22 mouse cellular contexts compared by ENCODE assay signal in genomic region chr11:35963981-35964549, GRCm38 (mm10). TPM values are rescaled to one million over a fixed set of nuclear protein-coding genes. Genes with fewer than 3 reads are reported as not detected.
DNase-seq lines count a peak whose midpoint lies in the region; ATAC-seq and TF ChIP-seq lines count a peak whose summit lies in the region.
"Had no signal": no experiment of that assay in that cellular context is flagged by ENCODE, and none has a peak within 500 bp of the region (broad histone marks: within the 10 kb centered on the region; RNA-seq: fewer than 3 reads in every experiment).

No protein-coding gene starts in this region.

- DNase-seq in liver, postnatal 0 days, result no peak
- DNase-seq in midbrain, embryonic 10.5 days (ENCODE audit: low spot score), result no peak
- no peak for DNase-seq in midbrain, postnatal 0 days (ENCODE audit: low spot score)
- no peak for DNase-seq in stomach, postnatal 0 days (ENCODE audit: low spot score)
- DNase-seq: adrenal gland, adult 8-10 months; cerebellum, adult 18-20 months; cerebellum, postnatal 14 days; retina, postnatal 1 day; right cerebral cortex, postnatal 25 days had no signal

- no peak overlapping the region for H3K4me2 ChIP-seq in liver, embryonic 15.5 days
- no peak overlapping the region for H3K4me2 ChIP-seq in liver, postnatal 0 days (ENCODE audit: low read depth, low read length)
- H3K4me2 ChIP-seq in midbrain, postnatal 0 days (ENCODE audit: low read depth, low read length, poor library complexity, severe bottlenecking), result no peak overlapping the region
- H3K4me2 ChIP-seq in intestine, postnatal 0 days (replicated peaks; ENCODE audit: low read depth), result peak overlapping the region; percentile 49
- H3K4me2 ChIP-seq in stomach, postnatal 0 days (replicated peaks; ENCODE audit: low read depth), result no peak overlapping the region
- no peak overlapping the region for H3K4me2 ChIP-seq in heart, embryonic 11.5 days
- H3K4me2 ChIP-seq: embryonic facial prominence, embryonic 12.5 days; forebrain, embryonic 12.5 days; midbrain, embryonic 15.5 days; neural tube, embryonic 13.5 days had no signal

- H3K9me3 ChIP-seq in liver, embryonic 15.5 days (replicated peaks), result no peaks in the 10 kb centered on the region
- no peaks in the 10 kb centered on the region for H3K9me3 ChIP-seq in liver, postnatal 0 days (ENCODE audit: low read length)
- no peaks in the 10 kb centered on the region for H3K9me3 ChIP-seq in midbrain, embryonic 10.5 days (replicated peaks)
- no peaks in the 10 kb centered on the region for H3K9me3 ChIP-seq in midbrain, postnatal 0 days (ENCODE audit: low read length)
- no peaks in the 10 kb centered on the region for H3K9me3 ChIP-seq in intestine, postnatal 0 days (ENCODE audit: control insufficient read depth)
- no peaks in the 10 kb centered on the region for H3K9me3 ChIP-seq in stomach, postnatal 0 days (ENCODE audit: control insufficient read depth, low read length)
- no peaks in the 10 kb centered on the region for H3K9me3 ChIP-seq in heart, embryonic 11.5 days (replicated peaks; ENCODE audit: control insufficient read depth, low read length)
- H3K9me3 ChIP-seq: embryonic facial prominence, embryonic 12.5 days; forebrain, embryonic 12.5 days; limb, embryonic 10.5 days; midbrain, embryonic 15.5 days; neural tube, embryonic 13.5 days had no signal

- H3K9ac ChIP-seq in liver, embryonic 15.5 days, result no peak overlapping the region
- H3K9ac ChIP-seq in liver, postnatal 0 days (replicated peaks), result no peak overlapping the region
- H3K9ac ChIP-seq in midbrain, postnatal 0 days (replicated peaks; ENCODE audit: low read length, poor library complexity, severe bottlenecking), result no peak overlapping the region
- H3K9ac ChIP-seq in intestine, postnatal 0 days (ENCODE audit: low read depth, low read length), result 0 out of 2 replicates have a peak overlapping the region, but pooled peaks have one; percentile 34
- H3K9ac ChIP-seq in stomach, postnatal 0 days (ENCODE audit: low read length), result no peak overlapping the region
- H3K9ac ChIP-seq in heart, embryonic 11.5 days (ENCODE audit: low read depth, low read length), result no peak overlapping the region
- H3K9ac ChIP-seq: embryonic facial prominence, embryonic 12.5 days; forebrain, embryonic 12.5 days; liver, embryonic 14.5 days; midbrain, embryonic 15.5 days; neural tube, embryonic 13.5 days had no signal

- no peaks in the 10 kb centered on the region for H3K36me3 ChIP-seq in liver, embryonic 15.5 days (replicated peaks)
- no peaks in the 10 kb centered on the region for H3K36me3 ChIP-seq in liver, postnatal 0 days (replicated peaks; ENCODE audit: insufficient read depth, low read length)
- H3K36me3 ChIP-seq in midbrain, embryonic 10.5 days, result peaks cover 13% of the 10 kb centered on the region
- H3K36me3 ChIP-seq in midbrain, postnatal 0 days (ENCODE audit: insufficient read depth, low read length), result no peaks in the 10 kb centered on the region
- H3K36me3 ChIP-seq in intestine, postnatal 0 days (ENCODE audit: control insufficient read depth, insufficient read depth), result no peaks in the 10 kb centered on the region
- no peaks in the 10 kb centered on the region for H3K36me3 ChIP-seq in stomach, postnatal 0 days (ENCODE audit: control insufficient read depth, insufficient read depth, low read length)
- no peaks in the 10 kb centered on the region for H3K36me3 ChIP-seq in heart, embryonic 11.5 days (ENCODE audit: control insufficient read depth, insufficient read depth, low read length)
- H3K36me3 ChIP-seq: embryonic facial prominence, embryonic 12.5 days; limb, embryonic 10.5 days; midbrain, embryonic 15.5 days; neural tube, embryonic 13.5 days had no signal

- H3K4me3 ChIP-seq in liver, embryonic 15.5 days (replicated peaks), result no peak overlapping the region
- no peak overlapping the region for H3K4me3 ChIP-seq in liver, postnatal 0 days (ENCODE audit: low read depth, low read length)
- H3K4me3 ChIP-seq in midbrain, embryonic 10.5 days, result no peak overlapping the region
- H3K4me3 ChIP-seq in midbrain, postnatal 0 days (ENCODE audit: low read depth, low read length), result no peak overlapping the region
- H3K4me3 ChIP-seq in intestine, postnatal 0 days (ENCODE audit: low read depth, low read length), result no peak overlapping the region
- no peak overlapping the region for H3K4me3 ChIP-seq in stomach, postnatal 0 days (ENCODE audit: low read depth, low read length)
- H3K4me3 ChIP-seq in heart, embryonic 11.5 days (ENCODE audit: low read depth, low read length), result no peak overlapping the region
- H3K4me3 ChIP-seq: embryonic facial prominence, embryonic 12.5 days; forebrain, embryonic 12.5 days; layer of hippocampus, adult 2 months; limb, embryonic 10.5 days; midbrain, embryonic 15.5 days; myocyte; neural tube, embryonic 13.5 days had no signal

- no peak overlapping the region for H3K27ac ChIP-seq in liver, embryonic 15.5 days (replicated peaks)
- H3K27ac ChIP-seq in liver, postnatal 0 days (ENCODE audit: low read depth), result no peak overlapping the region
- H3K27ac ChIP-seq in midbrain, embryonic 10.5 days (replicated peaks), result peak overlapping the region; percentile 49; the same call in 1 of the 2 replicates
- H3K27ac ChIP-seq in midbrain, postnatal 0 days (ENCODE audit: low read depth, low read length), result no peak overlapping the region
- H3K27ac ChIP-seq in intestine, postnatal 0 days (ENCODE audit: low read depth, low read length), result peak overlapping the region; percentile 98
- H3K27ac ChIP-seq in stomach, postnatal 0 days (replicated peaks), result peak overlapping the region; percentile 37; the same call in 1 of the 2 replicates
- no peak overlapping the region for H3K27ac ChIP-seq in heart, embryonic 11.5 days (ENCODE audit: low read depth, low read length)
- H3K27ac ChIP-seq: embryonic facial prominence, embryonic 12.5 days; forebrain, embryonic 12.5 days; layer of hippocampus, adult 2 months; limb, embryonic 10.5 days; liver, embryonic 14.5 days; midbrain, embryonic 15.5 days; neural tube, embryonic 13.5 days had no signal

- peak; percentile 13; the same call in 1 of the 2 replicates for ATAC-seq in liver, embryonic 15.5 days (ENCODE audit: insufficient read depth)
- no peak for ATAC-seq in liver, postnatal 0 days
- no peak for ATAC-seq in midbrain, postnatal 0 days (ENCODE audit: low FRiP score)
- ATAC-seq in intestine, postnatal 0 days, result peak; percentile 88
- no peak for ATAC-seq in stomach, postnatal 0 days (ENCODE audit: low FRiP score, low TSS enrichment)
- ATAC-seq in heart, embryonic 11.5 days (replicated peaks; ENCODE audit: insufficient number of reproducible peaks, low FRiP score, low TSS enrichment), result no peak
- ATAC-seq: activated CD4-positive, CD25-positive, alpha-beta regulatory T cell, adult 4 months; midbrain, embryonic 15.5 days had no signal

- 65% methylated on average over 9 of the region's 9 CpGs for WGBS in liver, embryonic 15.5 days (ENCODE audit: insufficient replicate concordance)
- 74% methylated on average over 9 of the region's 9 CpGs for WGBS in liver, postnatal 0 days (ENCODE audit: insufficient replicate concordance)
- WGBS in midbrain, embryonic 10.5 days, result 85% methylated on average over 9 of the region's 9 CpGs
- 85% methylated on average over 9 of the region's 9 CpGs for WGBS in midbrain, postnatal 0 days
- 35% methylated on average over 9 of the region's 9 CpGs for WGBS in intestine, postnatal 0 days
- WGBS in stomach, postnatal 0 days, result 64% methylated on average over 9 of the region's 9 CpGs
- WGBS in heart, embryonic 11.5 days (ENCODE audit: insufficient replicate concordance), result 75% methylated on average over 9 of the region's 9 CpGs

- no peaks in the 10 kb centered on the region for H3K27me3 ChIP-seq in liver, embryonic 15.5 days
- no peaks in the 10 kb centered on the region for H3K27me3 ChIP-seq in liver, postnatal 0 days (ENCODE audit: insufficient read depth, low read length)
- no peaks in the 10 kb centered on the region for H3K27me3 ChIP-seq in midbrain, embryonic 10.5 days (ENCODE audit: low read depth, poor library complexity, severe bottlenecking)
- H3K27me3 ChIP-seq in midbrain, postnatal 0 days (ENCODE audit: insufficient read depth, low read length), result no peaks in the 10 kb centered on the region
- H3K27me3 ChIP-seq in intestine, postnatal 0 days (replicated peaks; ENCODE audit: control insufficient read depth, insufficient read depth, low read length), result no peaks in the 10 kb centered on the region
- H3K27me3 ChIP-seq in stomach, postnatal 0 days (ENCODE audit: control insufficient read depth, insufficient read depth, low read length), result no peaks in the 10 kb centered on the region
- H3K27me3 ChIP-seq in heart, embryonic 11.5 days (ENCODE audit: control insufficient read depth, insufficient read depth, low read length), result no peaks in the 10 kb centered on the region
- H3K27me3 ChIP-seq: embryonic facial prominence, embryonic 12.5 days; forebrain, embryonic 12.5 days; midbrain, embryonic 15.5 days; neural tube, embryonic 13.5 days had no signal

- peaks cover 3% of the 10 kb centered on the region; the same call in 1 of the 2 replicates for H3K4me1 ChIP-seq in liver, embryonic 15.5 days (replicated peaks)
- peaks cover 11% of the 10 kb centered on the region for H3K4me1 ChIP-seq in liver, postnatal 0 days (ENCODE audit: insufficient read depth)
- H3K4me1 ChIP-seq in midbrain, embryonic 10.5 days, result peaks cover 33% of the 10 kb centered on the region
- no peaks in the 10 kb centered on the region for H3K4me1 ChIP-seq in midbrain, postnatal 0 days (ENCODE audit: insufficient read depth, low read length)
- peaks cover 7% of the 10 kb centered on the region; the same call in 1 of the 2 replicates for H3K4me1 ChIP-seq in intestine, postnatal 0 days (replicated peaks; ENCODE audit: control insufficient read depth, insufficient read depth, low read length)
- H3K4me1 ChIP-seq in stomach, postnatal 0 days (replicated peaks; ENCODE audit: control insufficient read depth, insufficient read depth), result no peaks in the 10 kb centered on the region
- H3K4me1 ChIP-seq in heart, embryonic 11.5 days (ENCODE audit: control insufficient read depth, insufficient read depth, low read length), result peaks cover 5% of the 10 kb centered on the region
- H3K4me1 ChIP-seq: embryonic facial prominence, embryonic 12.5 days; limb, embryonic 10.5 days had no signal

- TF ChIP-seq CTCF in liver, postnatal 0 days (IDR thresholded peaks at IDR 0.05; ENCODE audit: low read depth), result no peak
- no peak for TF ChIP-seq CTCF in midbrain, postnatal 0 days (IDR thresholded peaks at IDR 0.05)
- no peak for TF ChIP-seq CTCF in intestine, postnatal 0 days (IDR thresholded peaks at IDR 0.05; ENCODE audit: low read depth)
- TF ChIP-seq CTCF in stomach, postnatal 0 days (IDR thresholded peaks at IDR 0.05; ENCODE audit: low read depth), result no peak

- no peak for TF ChIP-seq EP300 in liver, postnatal 0 days (IDR thresholded peaks at IDR 0.05; ENCODE audit: low read depth)
- TF ChIP-seq EP300 in stomach, postnatal 0 days (optimal IDR thresholded peaks at IDR 0.05), result no peak

RNA-seq across cellular contexts. Expression of gene Wwc1, which starts 16.3 kb away (rescaled TPM):
- 2.0 and 2.8 TPM in 2 replicates for polyA plus RNA-seq in liver, embryonic 15.5 days (2015; fragmentation: Nextera tagmentation; extraction: Ambion mirVana)
- 4.7 and 6.3 TPM in 2 replicates for polyA plus RNA-seq in liver, postnatal 0 days (2015; fragmentation: Nextera tagmentation; extraction: Ambion mirVana)
- 5.0 and 5.3 TPM in 2 replicates for polyA plus RNA-seq in midbrain, embryonic 10.5 days (2016; fragmentation: Nextera tagmentation; extraction: Ambion mirVana)
- total RNA-seq in midbrain, postnatal 0 days (2014; rRNA removed), result 11.9 and 15.4 TPM in 2 replicates
- polyA plus RNA-seq in midbrain, postnatal 0 days (2015; fragmentation: Nextera tagmentation; extraction: Ambion mirVana), result 8.0 and 9.2 TPM in 2 replicates
- polyA plus RNA-seq in intestine, postnatal 0 days (2015; fragmentation: Nextera tagmentation; extraction: Ambion mirVana), result 16.1 and 18.8 TPM in 2 replicates
- polyA plus RNA-seq in stomach, postnatal 0 days (2015; fragmentation: Nextera tagmentation; extraction: Ambion mirVana), result 7.8 and 9.0 TPM in 2 replicates
- polyA plus RNA-seq in heart, embryonic 11.5 days (2014; fragmentation: Nextera tagmentation; extraction: Ambion mirVana), result 2.5 and 2.9 TPM in 2 replicates
- total RNA-seq: megakaryocyte, adult 5-6 weeks had no signal
- polyA plus RNA-seq: activated CD4-positive, CD25-positive, alpha-beta regulatory T cell, adult 4 months had no signal

Comparison
In these comparisons a context has a peak if more than half of its experiments do, and no peak if none do; other contexts are left out.
1. ATAC-seq: peak in liver, embryonic 15.5 days (single experiment) and intestine, postnatal 0 days (single experiment); none in liver, postnatal 0 days (single experiment), midbrain, postnatal 0 days (single experiment), stomach, postnatal 0 days (single experiment) and heart, embryonic 11.5 days (single experiment).
2. H3K27ac ChIP-seq: peak in midbrain, embryonic 10.5 days (single experiment), intestine, postnatal 0 days (single experiment) and stomach, postnatal 0 days (single experiment); none in liver, embryonic 15.5 days (single experiment), liver, postnatal 0 days (single experiment), midbrain, postnatal 0 days (single experiment) and heart, embryonic 11.5 days (single experiment).